Mouse (Mus musculus) G1E (cell line): Measurements from ENCODE around the gene Ccdc89.

Source experiments
- CTCF ChIP-seq: IDR thresholded peaks from 2 replicates; pipeline ENCODE4 v1.5.1; 2012; ENCODE audit warnings: low read depth, low read length, inconsistent platforms, mixed read lengths
- TAL1 ChIP-seq: conservative IDR thresholded peaks from 2 replicates; pipeline ENCODE4 v1.6.1; 2012; ENCODE audit warnings: low read depth, low read length, inconsistent platforms, mixed read lengths

DNA sequence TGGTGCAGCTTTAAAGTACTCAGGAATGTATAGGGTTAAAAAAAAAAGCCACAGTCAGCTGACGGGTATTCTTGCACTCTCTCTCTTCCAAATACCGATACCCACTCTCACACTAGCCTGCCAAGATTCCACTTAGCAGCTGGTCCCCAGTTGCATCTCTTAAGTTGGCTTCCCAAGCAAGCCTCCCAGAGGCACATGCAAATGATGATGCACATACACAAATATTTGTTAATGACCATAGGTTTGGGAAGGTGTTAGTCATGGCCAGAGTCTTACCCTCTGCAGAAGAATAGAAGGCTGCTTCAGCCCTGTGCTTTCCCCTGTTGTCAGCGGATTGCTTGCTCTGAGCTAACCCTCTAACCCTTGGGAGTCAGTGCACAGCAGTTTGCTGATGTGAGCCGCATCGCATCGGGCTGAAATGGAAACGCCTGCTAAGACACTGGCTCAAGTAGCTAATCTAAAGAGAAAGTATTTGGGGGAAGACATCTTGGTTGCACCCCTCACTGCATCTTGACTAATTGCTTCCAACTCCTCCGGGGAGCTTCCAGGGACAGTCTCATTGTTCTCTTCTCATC is 39.4 kb upstream of the Ccdc89 start:
- TF ChIP-seq CTCF, result no peak
- TF ChIP-seq TAL1, result no peak
